Mouse (Mus musculus): ENCODE data around the gene Pgrmc2.

Gene Pgrmc2

GRCm38 (mm10) chr3:41075376-41075775 is 7.5 kb downstream of the Pgrmc2 start:
- no peak for DNase-seq (ENCODE audit: low read depth, low spot score)

DNA sequence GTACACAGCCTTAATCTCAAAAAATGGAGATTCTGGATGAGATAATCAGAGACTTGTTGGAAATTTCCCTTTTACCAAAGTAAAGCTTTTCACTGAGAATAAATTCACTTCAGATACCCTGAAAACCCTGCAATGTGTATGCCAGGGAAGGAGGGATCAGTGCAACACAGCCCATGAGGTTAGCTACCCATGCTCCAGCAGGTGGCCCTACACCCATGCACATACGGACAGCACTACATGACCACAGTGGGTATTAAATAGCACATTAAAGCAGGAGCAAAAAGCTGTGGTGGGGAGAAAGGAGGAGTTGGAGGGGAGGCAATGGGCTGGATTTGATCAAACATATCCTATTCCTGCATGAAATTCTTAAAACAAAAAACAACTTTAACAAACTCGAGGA is 12.3 kb downstream of the Pgrmc2 start:
- DNase-seq (ENCODE audit: low read depth, low spot score), result no peak

DNA sequence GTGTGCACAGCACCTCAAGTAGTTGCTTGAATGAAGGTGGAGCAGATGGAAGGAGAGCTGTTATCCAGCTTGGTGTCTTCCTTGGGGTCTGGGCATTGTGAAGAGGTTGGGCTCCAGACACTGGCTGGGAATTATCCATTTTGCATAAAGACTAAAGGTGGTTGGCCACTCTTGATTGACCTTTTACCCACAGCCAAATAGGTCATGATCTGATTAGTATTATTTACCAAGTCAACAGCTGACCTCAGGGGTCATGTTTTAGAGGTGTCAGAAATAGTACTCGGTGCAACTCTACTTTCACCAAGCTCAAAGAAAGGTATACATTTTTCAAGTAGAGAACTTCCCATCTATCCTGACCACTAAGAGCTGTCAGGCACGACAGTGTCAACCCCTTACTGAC is 17.5 kb downstream of the Pgrmc2 start:
- DNase-seq (ENCODE audit: low read depth, low spot score), result no peak

- no peak for DNase-seq (ENCODE audit: low read depth, low spot score)
Observed at GRCm38 (mm10) chr3:41062758-41063157, 20.1 kb downstream of the Pgrmc2 start.

DNA sequence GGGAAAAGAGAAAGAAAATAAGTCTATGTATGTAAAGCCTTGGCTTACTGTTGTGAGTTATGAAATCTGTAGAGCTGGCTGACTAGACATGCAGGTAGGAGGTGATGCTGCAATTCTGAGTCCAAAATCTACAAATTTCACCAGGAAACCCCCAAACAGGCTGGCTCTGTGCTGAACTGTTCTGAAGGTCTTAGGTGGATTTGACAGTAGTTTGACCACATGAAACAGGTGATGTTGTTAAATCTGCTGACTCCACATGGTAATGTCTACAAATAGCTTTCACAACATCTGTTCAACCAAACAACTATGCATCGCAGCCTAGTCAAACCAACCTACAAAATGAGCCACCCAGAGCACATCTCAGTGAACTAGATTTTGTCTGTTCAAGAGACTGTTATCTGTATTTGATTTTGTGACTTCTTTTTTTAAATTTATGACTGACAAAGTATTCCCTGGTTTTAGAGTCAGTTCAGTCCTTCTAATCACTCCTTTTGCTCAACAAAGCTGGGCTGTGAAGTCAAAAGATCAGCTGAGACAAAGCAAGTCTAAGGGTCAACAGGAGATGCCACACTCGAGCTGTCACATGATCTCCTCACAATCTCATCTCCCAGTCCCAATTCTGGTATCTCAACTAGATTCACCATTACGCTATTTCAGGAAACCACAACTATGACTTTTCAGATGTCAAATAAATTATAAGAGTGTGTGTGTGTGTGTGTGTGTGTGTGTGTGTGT is 20.8 kb downstream of the Pgrmc2 start:
- DNase-seq (ENCODE audit: low read depth, low spot score), result no peak

DNA sequence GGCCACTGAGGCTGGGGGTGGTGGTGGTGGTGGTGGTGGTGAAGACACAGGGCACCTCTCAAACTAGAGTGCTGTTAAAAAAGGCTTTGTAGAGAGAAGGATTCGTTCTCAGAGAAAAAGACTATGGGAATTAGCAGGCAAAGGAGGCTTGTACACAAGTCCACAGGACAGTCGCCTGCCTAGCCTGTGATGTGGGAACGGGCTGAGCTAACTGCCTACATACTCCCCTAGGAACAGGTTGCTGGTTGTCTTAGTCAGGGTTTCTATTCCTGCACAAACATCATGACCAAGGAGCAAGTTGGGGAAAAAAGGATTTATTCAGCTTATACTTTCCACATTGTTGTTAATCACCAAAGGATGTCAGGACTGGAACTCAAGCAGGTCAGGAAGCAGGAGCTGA is 23.6 kb downstream of the Pgrmc2 start:
- DNase-seq (ENCODE audit: low read depth, low spot score), result no peak

- DNase-seq (ENCODE audit: low read depth, low spot score), result no peak
Observed at GRCm38 (mm10) chr3:41058395-41058794, 24.5 kb downstream of the Pgrmc2 start.

DNA sequence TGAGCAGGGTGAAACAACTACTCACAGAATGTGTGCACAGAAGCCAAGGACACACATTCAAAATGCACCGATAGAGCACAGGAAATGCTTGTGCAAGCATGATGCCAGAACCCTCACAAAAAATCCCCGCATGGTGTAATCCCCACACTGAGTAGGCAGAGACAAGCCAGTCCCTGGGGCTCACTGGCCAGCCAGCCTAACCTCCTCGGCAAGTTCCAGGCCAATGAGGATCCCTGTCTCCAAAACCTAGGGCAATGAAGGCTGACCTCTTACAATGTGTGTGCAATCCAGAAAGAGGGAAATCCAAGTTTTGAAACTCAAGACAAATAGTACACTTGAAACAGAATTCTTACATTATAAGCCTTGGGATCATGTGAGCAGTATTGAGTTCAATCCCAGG is 29.5 kb downstream of the Pgrmc2 start:
- DNase-seq (ENCODE audit: low read depth, low spot score), result no peak

GRCm38 (mm10) chr3:41047838-41048237 is 35.0 kb downstream of the Pgrmc2 start:
- no peak for DNase-seq (ENCODE audit: low read depth, low spot score)

- DNase-seq (ENCODE audit: low read depth, low spot score), result no peak
Observed at GRCm38 (mm10) chr3:41043756-41044354, 39.0 kb downstream of the Pgrmc2 start.

DNA sequence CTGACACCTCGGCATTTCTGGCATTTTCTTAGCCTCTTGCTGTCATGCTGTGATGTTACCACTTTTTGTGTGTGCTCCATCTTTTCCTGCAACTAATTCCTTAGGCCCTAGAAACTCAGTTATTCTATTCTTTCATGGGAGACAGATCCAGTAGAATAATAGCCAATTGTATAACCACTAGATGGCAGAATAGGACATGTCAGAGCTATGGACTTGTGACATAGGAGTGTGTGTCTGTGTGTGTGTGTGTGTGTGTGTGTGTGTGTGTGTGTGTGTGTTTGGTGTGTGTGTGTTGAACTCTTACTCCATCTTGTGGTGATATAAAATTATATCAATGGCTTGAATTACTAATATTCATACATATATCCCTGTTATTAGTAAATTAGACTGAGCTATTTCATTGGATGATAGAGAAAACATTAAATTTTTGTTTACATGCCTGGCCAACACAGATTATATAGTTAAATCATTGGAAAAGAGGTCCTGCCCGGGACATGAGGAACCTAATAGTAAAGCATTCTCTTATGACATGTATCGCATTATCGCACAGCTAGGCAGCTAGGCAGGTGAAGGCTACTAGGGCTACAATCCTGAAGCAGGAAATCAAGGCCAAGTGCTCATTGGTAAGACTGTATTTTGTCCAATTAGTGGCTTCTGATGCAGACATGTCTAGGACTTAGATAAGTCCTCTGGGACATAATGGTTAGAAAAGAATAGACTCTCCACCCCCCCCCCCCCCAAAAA is 40.5 kb downstream of the Pgrmc2 start:
- peak; percentile 48 for DNase-seq (ENCODE audit: low read depth, low spot score)

DNA sequence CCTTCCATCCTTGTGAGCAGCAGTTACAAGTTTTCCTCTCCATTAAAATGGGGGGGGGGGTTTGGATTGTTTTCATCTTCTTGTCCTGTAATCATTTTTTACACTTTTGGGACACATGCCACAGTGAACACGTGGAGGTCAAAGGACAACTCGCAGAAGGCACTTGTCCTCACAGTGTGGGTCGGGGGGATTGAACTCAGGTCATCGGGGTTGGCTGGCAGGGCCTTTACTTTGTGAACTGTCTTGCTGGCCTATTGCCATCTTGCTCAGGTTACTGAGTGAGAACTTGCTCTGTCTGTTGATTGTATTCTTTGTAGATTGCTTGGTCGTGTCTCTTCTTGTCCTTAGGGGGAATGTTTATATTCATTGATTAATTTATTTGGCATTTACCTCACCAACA is 41.6 kb downstream of the Pgrmc2 start:
- no peak for DNase-seq (ENCODE audit: low read depth, low spot score)

GRCm38 (mm10) chr3:41038297-41038916 is 44.4 kb downstream of the Pgrmc2 start:
- DNase-seq (ENCODE audit: low read depth, low spot score), result peak; percentile 48

DNA sequence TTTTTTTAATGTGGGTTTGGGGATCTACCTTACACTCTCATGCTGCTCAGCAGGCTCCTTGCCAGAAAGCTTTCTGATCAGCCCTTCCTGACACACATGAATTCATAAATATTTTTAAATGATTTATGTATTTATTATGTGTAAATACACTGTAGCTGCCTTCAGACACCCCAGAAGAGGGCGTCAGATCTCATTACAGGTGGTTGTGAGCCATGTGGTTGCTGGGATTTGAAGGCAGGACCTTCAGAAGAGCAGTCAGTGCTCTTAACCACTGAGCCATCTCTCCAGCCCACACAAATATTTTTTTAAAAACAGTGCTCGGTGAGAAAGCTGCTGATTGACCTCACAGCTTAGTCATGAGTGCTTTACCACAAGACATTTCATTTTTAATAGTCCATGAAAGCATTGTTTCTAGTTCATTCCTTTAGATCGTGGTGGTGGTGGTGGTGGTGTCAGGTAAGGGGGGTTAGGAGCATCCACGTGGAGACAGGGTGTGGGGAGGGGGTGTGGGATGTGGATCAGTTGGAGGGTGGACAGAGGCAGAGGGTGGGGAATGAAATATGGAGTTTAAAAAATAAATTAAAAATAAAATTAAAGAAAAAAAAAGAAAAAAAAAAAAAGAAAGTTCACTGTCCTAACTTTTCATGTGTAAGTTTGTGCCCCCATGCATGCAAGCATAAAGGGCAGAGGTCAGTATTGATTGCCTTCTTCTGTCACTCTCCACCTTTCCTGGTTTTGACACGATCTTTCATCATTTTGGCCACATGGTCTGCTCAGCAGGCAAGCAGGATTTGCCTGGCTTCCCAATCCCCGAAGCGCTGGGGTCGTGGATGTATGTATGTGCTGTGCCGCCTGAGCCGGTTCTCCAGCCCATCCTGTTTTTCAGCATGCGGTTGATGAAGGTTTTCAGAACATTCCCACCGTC is 51.3 kb downstream of the Pgrmc2 start:
- DNase-seq (ENCODE audit: low read depth, low spot score), result no peak

- DNase-seq (ENCODE audit: low read depth, low spot score), result no peak
Observed at GRCm38 (mm10) chr3:41030705-41031104, 52.1 kb downstream of the Pgrmc2 start.

- no peak for DNase-seq (ENCODE audit: low read depth, low spot score)
Observed at GRCm38 (mm10) chr3:41021980-41022379, 60.9 kb downstream of the Pgrmc2 start.

DNA sequence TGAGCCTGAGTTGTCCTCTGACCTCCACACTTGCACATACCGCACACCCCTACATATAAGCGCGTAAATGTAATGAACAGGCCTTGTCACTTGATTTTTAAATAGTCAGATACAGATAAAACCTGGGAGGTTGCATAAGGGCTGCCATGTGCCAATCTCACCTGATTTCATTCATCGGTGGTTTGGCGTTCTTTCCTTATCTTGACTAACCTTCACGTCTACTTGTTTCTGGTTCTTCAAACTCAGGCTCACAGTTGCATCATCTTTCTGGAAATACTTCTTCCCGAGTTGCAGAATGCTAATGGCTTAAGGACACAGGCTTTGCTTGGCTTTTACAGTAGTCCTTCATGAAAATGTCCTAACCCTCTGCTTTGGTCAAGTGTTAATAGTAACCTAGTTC is 62.2 kb downstream of the Pgrmc2 start:
- no peak for DNase-seq (ENCODE audit: low read depth, low spot score)

- no peak for DNase-seq (ENCODE audit: low read depth, low spot score)
Observed at GRCm38 (mm10) chr3:41018022-41018608, 64.7 kb downstream of the Pgrmc2 start.
